Mouse (Mus musculus) gastrocnemius, postnatal 14 days (tissue): ENCODE measurements around the gene Olfr1299. TPM values are rescaled to one million over a fixed set of nuclear protein-coding genes. Genes with fewer than 3 reads are reported as not detected.

Experiments used
- DNase-seq: peaks from one replicate; pipeline ENCODE4 v3.0.0; 2021; ENCODE audit warnings: mixed read lengths
- intact Hi-C: fragments of 180-260 bp; cut with DNase I; formaldehyde crosslinking; loops from one replicate; pipeline ENCODE4 v1.15.1; 2025; ENCODE audit warnings: low total_unique reads
- long read RNA-seq, 2 experiments: library from polyadenylated mRNA; stranded (forward); transcript quantifications; one replicate each; pipeline ENCODE4 v2.0.0; 2021
- total RNA-seq, 2 experiments: library from RNA; stranded (reverse); gene quantifications; 2 replicates each; pipeline ENCODE4 v1.2.3; 2021

Gene Olfr1299
- not detected for total RNA-seq
- long read RNA-seq, experiment 1, result 0 reads
- long read RNA-seq, experiment 2, result 0 reads

DNA sequence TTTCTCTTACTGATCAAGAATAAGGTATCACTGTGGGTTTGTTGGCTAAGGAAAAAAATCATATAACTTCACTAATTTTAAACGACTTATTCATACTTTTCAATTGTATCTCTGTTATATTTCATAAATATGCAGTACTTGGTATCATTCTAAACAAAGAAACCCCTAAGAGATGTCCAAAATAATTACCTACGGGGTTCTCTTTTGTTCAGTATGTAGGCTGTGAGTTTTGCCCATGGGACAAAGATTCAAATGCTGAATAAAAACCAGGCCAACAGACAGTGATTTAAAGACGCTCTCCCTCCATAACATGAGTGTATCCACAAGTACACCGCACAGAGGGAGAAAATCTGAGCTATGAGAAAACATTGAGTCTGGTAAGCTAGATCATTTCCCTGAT, at the start of gene Olfr1299:
Olfr1299 (plus strand) TSS at position 301 of the 400 bp plus-strand sequence.
- intact Hi-C loops, result no loop called here

DNA sequence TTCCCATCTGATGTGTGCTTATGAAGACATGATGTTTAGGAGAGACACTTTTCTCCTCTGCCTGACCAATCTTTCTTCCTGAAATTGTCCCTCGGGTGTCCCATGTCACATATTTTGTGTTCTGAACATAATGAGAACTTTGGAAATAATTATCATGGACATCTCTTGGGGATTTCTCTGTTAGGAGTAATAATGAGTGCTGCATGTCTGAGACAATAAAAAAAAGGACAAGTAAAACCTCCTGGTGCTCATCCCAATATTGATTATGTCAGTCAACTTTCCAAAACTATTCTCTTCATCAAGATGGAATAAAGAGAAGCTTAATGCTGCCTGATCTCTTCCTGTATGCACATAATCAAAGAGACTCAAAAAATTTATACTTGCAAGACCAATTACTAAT, 34.8 kb upstream of the Olfr1299 start, which contains the start of gene Olfr1297:
Olfr1297 (minus strand) TSS at position 101 of the 400 bp plus-strand sequence.
- no peak for DNase-seq
- intact Hi-C loops, result no loop called here

More for the DNA sequence above, at the start of gene Olfr1299:
- DNase-seq, result no peak

DNA sequence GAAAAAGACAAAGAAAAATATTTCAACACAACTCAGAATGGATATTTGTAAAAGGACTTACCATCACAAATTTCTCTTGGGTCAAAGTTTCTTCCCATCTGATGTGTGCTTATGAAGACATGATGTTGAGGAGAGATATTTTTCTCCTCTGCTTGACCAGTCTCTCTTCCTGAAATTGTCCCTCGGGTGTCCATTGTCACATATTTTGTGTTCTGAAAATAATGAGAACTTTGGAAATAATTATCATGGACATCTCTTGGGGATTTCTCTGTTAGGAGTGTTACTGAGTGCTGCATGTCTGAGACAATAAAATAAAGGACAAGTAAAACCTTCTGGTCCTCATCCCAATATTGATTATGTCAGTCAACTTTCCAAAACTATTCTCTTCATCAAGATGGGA, 12.1 kb upstream of the Olfr1299 start, which contains the start of gene Olfr1298:
Olfr1298 (minus strand) TSS at position 101 of the 400 bp plus-strand sequence.
- no peak for DNase-seq
- intact Hi-C loops, result no loop called here

Other genes with a start within 250 kb of the Olfr1299 start
- gene Olfr1286, start 238.3 kb upstream of the Olfr1299 start, total RNA-seq, result not detected
- gene Olfr1287, start 212.3 kb upstream of the Olfr1299 start, total RNA-seq, result not detected
- not detected for gene Olfr1288, start 187.3 kb upstream of the Olfr1299 start, total RNA-seq
- not detected for gene Olfr1289, start 180.6 kb upstream of the Olfr1299 start, total RNA-seq
- gene Olfr1290, start 167.6 kb upstream of the Olfr1299 start, total RNA-seq, result not detected
- gene Olfr1291-ps1, start 164.2 kb upstream of the Olfr1299 start, total RNA-seq, result not detected
- not detected for gene Olfr1293-ps, start 136.2 kb upstream of the Olfr1299 start, total RNA-seq
- gene Olfr1294, start 121.1 kb upstream of the Olfr1299 start, total RNA-seq, result not detected
- not detected for gene Olfr1295, start 91.7 kb upstream of the Olfr1299 start, total RNA-seq
- not detected for gene Olfr1297, start 34.9 kb upstream of the Olfr1299 start, total RNA-seq
- not detected for gene Olfr1298, start 12.2 kb upstream of the Olfr1299 start, total RNA-seq
- gene Olfr1301, start 89.6 kb downstream of the Olfr1299 start, total RNA-seq, result not detected
- gene Olfr1302, start 116.0 kb downstream of the Olfr1299 start, total RNA-seq, result not detected
- gene Olfr1303, start 158.9 kb downstream of the Olfr1299 start, total RNA-seq, result not detected
- not detected for gene Olfr1305, start 215.7 kb downstream of the Olfr1299 start, total RNA-seq